10 mouse cellular contexts compared by ENCODE assay signal in genomic region chr1:178396383-178396782, GRCm38 (mm10). TPM values are rescaled to one million over a fixed set of nuclear protein-coding genes. Genes with fewer than 3 reads are reported as not detected.
A peak's percentile ranks its signal among the peaks of the same experiment; 100 is the strongest.
DNase-seq lines count a peak whose midpoint lies in the region; ATAC-seq and TF ChIP-seq lines count a peak whose summit lies in the region.
"Had no signal": no experiment of that assay in that cellular context is flagged by ENCODE, and none has a peak within 500 bp of the region (broad histone marks: within the 10 kb centered on the region; RNA-seq: fewer than 3 reads in every experiment).

No protein-coding gene starts in this region.

- intact Hi-C loops in heart, postnatal 10 days (cut with DNase I): no loop called here

- H3K36me3 ChIP-seq in liver, postnatal 0 days (replicated peaks; ENCODE audit: insufficient read depth, low read length): no peaks in the 10 kb centered on the region
- H3K36me3 ChIP-seq in stomach, embryonic 15.5 days: no peaks in the 10 kb centered on the region
- H3K36me3 ChIP-seq: embryonic facial prominence, embryonic 15.5 days; hindbrain, embryonic 10.5 days; liver, embryonic 13.5 days had no signal

- H3K4me2 ChIP-seq in liver, postnatal 0 days (ENCODE audit: low read depth, low read length): no peak overlapping the region
- H3K4me2 ChIP-seq in stomach, embryonic 15.5 days: no peak overlapping the region
- H3K4me2 ChIP-seq: embryonic facial prominence, embryonic 15.5 days; liver, embryonic 13.5 days had no signal

- ATAC-seq in liver, postnatal 0 days: peak; percentile 73; the same call in 1 of the 2 replicates
- peak; percentile 56; the same call in 1 of the 2 replicates for ATAC-seq in stomach, embryonic 15.5 days (ENCODE audit: insufficient read depth, low FRiP score, low read depth)

- no peak overlapping the region for H3K9ac ChIP-seq in liver, postnatal 0 days (replicated peaks)
- no peak overlapping the region for H3K9ac ChIP-seq in stomach, embryonic 15.5 days
- H3K9ac ChIP-seq: embryonic facial prominence, embryonic 15.5 days; liver, embryonic 13.5 days had no signal

- 66% methylated on average over 4 of the region's 4 CpGs for WGBS in liver, postnatal 0 days (ENCODE audit: insufficient replicate concordance)
- WGBS in stomach, embryonic 15.5 days: 53% methylated on average over 4 of the region's 4 CpGs

- H3K27me3 ChIP-seq in liver, postnatal 0 days (ENCODE audit: insufficient read depth, low read length): no peaks in the 10 kb centered on the region
- H3K27me3 ChIP-seq in stomach, embryonic 15.5 days (replicated peaks): no peaks in the 10 kb centered on the region
- H3K27me3 ChIP-seq: embryonic facial prominence, embryonic 15.5 days; liver, embryonic 13.5 days had no signal

- H3K4me1 ChIP-seq in liver, postnatal 0 days (ENCODE audit: insufficient read depth): peaks cover 5% of the 10 kb centered on the region
- no peaks in the 10 kb centered on the region for H3K4me1 ChIP-seq in stomach, embryonic 15.5 days
- H3K4me1 ChIP-seq: hindbrain, embryonic 10.5 days had no signal

- peak; percentile 56 for DNase-seq in liver, postnatal 0 days
- DNase-seq in liver: no peak
- peak; percentile 69 to 73 for DNase-seq in heart, postnatal 10 days
- peak; percentile 88 for DNase-seq in kidney, postnatal 14 days
- no peak for DNase-seq in right cerebral cortex, postnatal 25 days
- DNase-seq in cerebellum, adult 9-11 months: no peak
- DNase-seq: liver, embryonic 13.5 days had no signal

- no peaks in the 10 kb centered on the region for H3K9me3 ChIP-seq in liver, postnatal 0 days (ENCODE audit: low read length)
- H3K9me3 ChIP-seq in stomach, embryonic 15.5 days: no peaks in the 10 kb centered on the region
- H3K9me3 ChIP-seq: embryonic facial prominence, embryonic 15.5 days; hindbrain, embryonic 10.5 days; liver, embryonic 13.5 days had no signal

- TF ChIP-seq EP300 in liver, postnatal 0 days (IDR thresholded peaks at IDR 0.05; ENCODE audit: low read depth): no peak

- H3K4me3 ChIP-seq in liver, postnatal 0 days (ENCODE audit: low read depth, low read length): no peak overlapping the region
- H3K4me3 ChIP-seq in stomach, embryonic 15.5 days (replicated peaks): no peak overlapping the region
- H3K4me3 ChIP-seq: embryonic facial prominence, embryonic 15.5 days; hindbrain, embryonic 10.5 days; liver, embryonic 13.5 days had no signal

- H3K27ac ChIP-seq in liver, postnatal 0 days (ENCODE audit: low read depth): no peak overlapping the region
- H3K27ac ChIP-seq in stomach, embryonic 15.5 days: no peak overlapping the region
- H3K27ac ChIP-seq: embryonic facial prominence, embryonic 15.5 days; hindbrain, embryonic 10.5 days; liver, embryonic 13.5 days had no signal

- TF ChIP-seq CTCF in liver, postnatal 0 days (IDR thresholded peaks at IDR 0.05; ENCODE audit: low read depth): no peak

RNA-seq across cellular contexts. Expression of gene Efcab2, which starts 9.5 kb away (rescaled TPM):
- polyA plus RNA-seq in liver, postnatal 0 days (2015; fragmentation: Nextera tagmentation; extraction: Ambion mirVana): 2.0 and 2.3 TPM in 2 replicates
- 10 to 100 TPM; 25.3 to 27.8 TPM for total RNA-seq in heart, postnatal 10 days (2021)
- polyA plus RNA-seq in stomach, embryonic 15.5 days (2015; fragmentation: Nextera tagmentation; extraction: Ambion mirVana): 6.3 and 6.9 TPM in 2 replicates

RNA-seq across cellular contexts. Expression of gene Hnrnpu, which starts 58.8 kb away (rescaled TPM):
- polyA plus RNA-seq in liver, postnatal 0 days (2015; fragmentation: Nextera tagmentation; extraction: Ambion mirVana): 106 and 132 TPM in 2 replicates
- 100 to 1,000 TPM; 258 to 270 TPM for total RNA-seq in heart, postnatal 10 days (2021)
- polyA plus RNA-seq in stomach, embryonic 15.5 days (2015; fragmentation: Nextera tagmentation; extraction: Ambion mirVana): 375 and 402 TPM in 2 replicates

Comparison
In these comparisons a context has a peak if more than half of its experiments do, and no peak if none do; other contexts are left out.
1. DNase-seq: peak in liver, postnatal 0 days (single experiment), heart, postnatal 10 days (2 of 2) and kidney, postnatal 14 days (single experiment); none in liver (single experiment), right cerebral cortex, postnatal 25 days (single experiment) and cerebellum, adult 9-11 months (single experiment).